Mouse (Mus musculus) kidney, embryonic 15.5 days (tissue): Measurements from ENCODE around the gene Wnk1. TPM values are rescaled to one million over a fixed set of nuclear protein-coding genes. Genes with fewer than 3 reads are reported as not detected.
A peak's percentile ranks its signal among the peaks of the same experiment; 100 is the strongest.
"Not testable (repeated sequence)": the region's sequence is repeated elsewhere in the genome, so short reads cannot be mapped to it uniquely, and the experiment has no call there.

ENCODE experiments used
- ATAC-seq: fragments of 200-750 bp; cut with Nextera tagmentation; replicated peaks from 2 replicates; pipeline ENCODE4 v1.8.0; 2017; ENCODE audit warnings: moderate TSS enrichment; ENCODE audit not compliant: low FRiP score
- H3K27ac ChIP-seq: fragments of 300-500 bp; sonication (generic); 2 replicates; pipeline ENCODE4 v1.5.1; 2015; ENCODE audit warnings: mild to moderate bottlenecking, inconsistent platforms
- H3K27me3 ChIP-seq: fragments of 300-500 bp; sonication (generic); 2 replicates; pipeline ENCODE4 v1.6.1; 2015; ENCODE audit warnings: inconsistent platforms
- H3K36me3 ChIP-seq: fragments of 300-500 bp; sonication (generic); 2 replicates; pipeline ENCODE4 v1.6.1; 2015; ENCODE audit warnings: inconsistent platforms
- H3K4me1 ChIP-seq: fragments of 300-500 bp; sonication (generic); 2 replicates; pipeline ENCODE4 v1.6.1; 2015; ENCODE audit warnings: inconsistent platforms
- H3K4me2 ChIP-seq: fragments of 300-500 bp; sonication (generic); 2 replicates; pipeline ENCODE4 v1.6.1; 2015; ENCODE audit warnings: moderate library complexity, mild to moderate bottlenecking, inconsistent platforms
- H3K4me3 ChIP-seq: fragments of 300-500 bp; sonication (generic); replicated peaks from 2 replicates; pipeline ENCODE4 v1.5.1; 2015; ENCODE audit warnings: mild to moderate bottlenecking, inconsistent platforms
- H3K9ac ChIP-seq: fragments of 300-500 bp; sonication (generic); 2 replicates; pipeline ENCODE4 v1.6.1; 2015; ENCODE audit warnings: mild to moderate bottlenecking, inconsistent platforms
- H3K9me3 ChIP-seq: fragments of 300-500 bp; sonication (generic); replicated peaks from 2 replicates; pipeline ENCODE4 v1.6.1; 2016; ENCODE audit warnings: inconsistent platforms
- WGBS: fragments of 180-500 bp; shearing (Covaris S2); methylation state at CpG from one replicate; pipeline ENCODE4 v1.1.7; 2015; ENCODE audit warnings: mixed read lengths; 5-methylcytosine and 5-hydroxymethylcytosine counted together
- polyA plus RNA-seq: library from polyadenylated mRNA; unstranded; fragments of >200 nt; fragmentation: Nextera tagmentation; extraction: Ambion mirVana; gene quantifications from 2 replicates; pipeline ENCODE4 v1.2.1, GENCODE M21; 2015

The Wnk1 gene
- polyA plus RNA-seq = 53.1 and 54.1 TPM in 2 replicates

DNA sequence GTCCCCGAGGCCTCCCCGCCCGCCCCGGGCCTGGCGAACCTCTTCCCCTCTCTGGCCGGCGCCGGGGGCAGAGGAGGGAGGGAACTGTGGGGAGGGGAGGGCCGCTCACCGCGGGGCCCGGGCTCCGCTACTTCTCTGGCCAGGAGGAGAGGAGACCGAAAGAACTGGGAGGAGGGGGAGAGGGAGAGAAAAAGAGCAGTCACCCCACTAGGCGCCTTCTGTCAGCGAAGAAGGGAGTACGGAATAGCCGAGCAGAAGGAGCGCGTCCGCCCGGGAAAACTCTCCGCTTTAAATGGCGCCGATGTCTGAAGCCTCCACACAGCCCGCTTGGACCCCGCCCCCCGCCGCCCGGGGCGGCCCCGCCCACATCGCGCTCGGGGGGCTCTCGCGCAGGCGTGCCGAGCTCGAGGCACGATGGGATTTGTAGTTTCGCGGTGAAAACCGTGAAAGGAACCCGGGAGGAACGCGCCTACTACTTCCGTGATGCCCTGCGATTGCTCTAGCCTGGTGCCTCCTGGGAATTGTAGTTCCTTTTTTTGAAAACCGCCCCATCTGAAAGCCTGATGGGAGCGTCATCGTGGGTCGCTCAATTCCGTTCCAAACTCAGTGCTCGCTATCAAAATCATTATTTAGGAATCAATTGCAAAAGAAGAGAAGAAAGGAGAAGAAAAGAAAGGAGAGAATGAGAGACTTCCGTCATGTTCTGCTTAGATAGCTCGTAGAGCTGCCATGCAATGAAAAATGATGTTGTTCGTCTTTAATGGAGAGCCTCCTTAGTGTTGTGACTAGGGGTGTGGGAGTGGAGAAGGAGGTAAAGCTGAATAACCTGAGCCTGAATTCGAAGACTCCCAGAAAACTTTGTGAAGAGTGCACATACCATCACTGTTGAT lies at the start of gene Wnk1:
Gene Wnk1 (minus strand): TSS at position 307 of the 890 bp plus-strand sequence.
- WGBS = under 1% methylated on average over 50 of the region's 59 CpGs

DNA sequence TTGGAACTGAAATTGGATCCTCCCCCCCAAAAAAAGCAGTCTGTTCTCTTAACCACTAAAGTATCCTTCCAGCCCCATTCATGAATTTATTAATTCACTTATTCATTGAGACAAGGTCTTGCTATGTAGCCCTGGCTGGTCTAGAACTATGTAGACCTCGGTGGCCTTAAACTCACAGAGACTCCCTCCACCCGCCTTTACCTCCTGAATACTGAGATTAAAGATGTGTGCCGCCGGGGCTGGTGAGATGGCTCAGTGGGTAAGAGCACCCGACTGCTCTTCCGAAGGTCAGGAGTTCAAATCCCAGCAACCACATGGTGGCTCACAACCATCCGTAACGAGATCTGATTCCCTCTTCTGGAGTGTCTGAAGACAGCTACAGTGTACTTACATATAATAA lies 48.6 kb upstream of the Wnk1 start:
- not testable (repeated sequence) for H3K27ac ChIP-seq, ATAC-seq, H3K9ac ChIP-seq, H3K27me3 ChIP-seq, H3K36me3 ChIP-seq, H3K9me3 ChIP-seq, H3K4me1 ChIP-seq, H3K4me3 ChIP-seq, H3K4me2 ChIP-seq
- WGBS = 88% methylated on average over 8 of the region's 8 CpGs

More for the DNA sequence above, at the start of gene Wnk1:
- peak; percentile 96 for ATAC-seq
- no peaks in the 10 kb centered on the region for H3K27me3 ChIP-seq
- peaks cover 15% of the 10 kb centered on the region for H3K4me1 ChIP-seq
- peak within 1 kb of the TSS; percentile 97 for H3K4me3 ChIP-seq
- no peaks in the 10 kb centered on the region for H3K9me3 ChIP-seq
- peak within 1 kb of the TSS; percentile 89 for H3K4me2 ChIP-seq
- H3K9ac ChIP-seq = peak within 1 kb of the TSS; percentile 86
- H3K36me3 ChIP-seq = peaks cover 4% of the 10 kb centered on the region; the same call in 1 of the 2 replicates
- peak within 1 kb of the TSS; percentile 100 for H3K27ac ChIP-seq

DNA sequence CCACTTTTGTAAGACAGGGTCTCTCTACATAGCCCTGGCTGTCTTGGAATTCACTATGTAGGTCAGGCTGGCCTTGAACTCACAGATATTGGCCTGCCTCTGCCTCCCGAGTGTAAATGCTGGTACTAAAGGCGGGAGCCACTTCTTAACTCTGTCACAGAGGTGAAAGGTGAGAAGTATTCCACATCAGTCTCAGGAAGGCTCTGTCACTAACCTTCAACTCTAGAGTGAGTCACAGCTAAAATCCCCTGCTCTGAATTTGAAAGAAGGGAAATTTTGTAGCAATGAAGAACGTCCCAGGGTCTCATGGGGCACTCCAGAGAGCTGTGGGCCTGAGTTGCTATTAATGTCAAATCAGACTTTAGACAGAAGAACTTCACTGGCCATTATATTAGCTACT lies 47.4 kb upstream of the Wnk1 start:
- ATAC-seq = no peak
- 74% methylated on average over 3 of the region's 3 CpGs for WGBS
- Histone ChIP-seq H3K27me3 (no peaks in the 10 kb centered on the region), H3K36me3 (no peaks in the 10 kb centered on the region), H3K9ac (no peak overlapping the region), H3K9me3 (no peaks in the 10 kb centered on the region), H3K27ac (no peak overlapping the region), H3K4me3 (no peak overlapping the region), H3K4me2 (no peak overlapping the region), H3K4me1 (no peaks in the 10 kb centered on the region)

DNA sequence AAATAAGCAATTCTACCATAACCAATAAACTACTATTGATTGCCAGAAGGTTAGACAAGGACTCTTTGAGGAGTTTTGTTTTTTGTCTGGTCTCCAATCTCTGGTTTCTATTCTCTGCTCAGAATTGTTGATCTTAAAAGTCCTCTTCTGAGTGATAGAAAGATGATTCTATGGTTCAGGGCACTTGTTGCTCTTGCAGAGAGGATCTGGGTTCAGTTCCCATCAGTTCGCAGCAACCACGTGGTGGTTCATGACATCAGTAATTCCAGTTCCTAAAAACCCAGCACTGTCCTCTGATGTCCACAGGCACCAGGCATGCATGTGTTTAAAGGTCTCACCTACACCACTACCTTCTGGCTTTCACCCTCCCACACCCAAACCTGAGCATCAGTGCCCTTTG lies 46.5 kb upstream of the Wnk1 start:
- no peaks in the 10 kb centered on the region for H3K4me1 ChIP-seq
- ATAC-seq = no peak
- no peaks in the 10 kb centered on the region for H3K27me3 ChIP-seq
- no peak overlapping the region for H3K9ac ChIP-seq
- WGBS = 95% methylated on average over 2 of the region's 2 CpGs
- H3K4me2 ChIP-seq = no peak overlapping the region
- H3K27ac ChIP-seq = no peak overlapping the region
- no peak overlapping the region for H3K4me3 ChIP-seq
- H3K9me3 ChIP-seq = no peaks in the 10 kb centered on the region
- no peaks in the 10 kb centered on the region for H3K36me3 ChIP-seq

DNA sequence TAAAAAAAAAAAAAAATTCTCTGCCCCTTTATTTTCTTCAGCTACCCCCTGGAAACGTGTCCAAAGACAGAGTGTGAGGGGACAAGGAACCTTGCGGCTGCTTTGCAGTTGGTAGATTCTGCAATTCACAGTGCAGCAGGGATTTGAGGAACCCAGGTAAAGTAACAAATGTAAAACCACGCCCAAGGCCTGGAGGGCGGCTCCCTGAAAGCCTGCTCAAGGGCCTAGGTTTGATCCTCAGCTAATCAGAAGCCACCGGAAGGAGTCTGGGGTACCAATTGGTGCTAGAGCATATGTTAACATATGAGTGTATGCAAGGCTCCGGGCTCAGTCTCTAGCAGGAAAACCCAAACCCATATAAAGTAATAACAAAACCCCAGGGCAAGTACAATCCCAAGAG lies 45.0 kb upstream of the Wnk1 start:
- no peaks in the 10 kb centered on the region for H3K4me1 ChIP-seq
- ATAC-seq = no peak
- 78% methylated on average over 6 of the region's 6 CpGs for WGBS
- H3K9me3 ChIP-seq = no peaks in the 10 kb centered on the region
- H3K36me3 ChIP-seq = no peaks in the 10 kb centered on the region
- H3K4me2 ChIP-seq = no peak overlapping the region
- no peaks in the 10 kb centered on the region for H3K27me3 ChIP-seq
- H3K27ac ChIP-seq = no peak overlapping the region
- H3K9ac ChIP-seq = no peak overlapping the region
- no peak overlapping the region for H3K4me3 ChIP-seq

DNA sequence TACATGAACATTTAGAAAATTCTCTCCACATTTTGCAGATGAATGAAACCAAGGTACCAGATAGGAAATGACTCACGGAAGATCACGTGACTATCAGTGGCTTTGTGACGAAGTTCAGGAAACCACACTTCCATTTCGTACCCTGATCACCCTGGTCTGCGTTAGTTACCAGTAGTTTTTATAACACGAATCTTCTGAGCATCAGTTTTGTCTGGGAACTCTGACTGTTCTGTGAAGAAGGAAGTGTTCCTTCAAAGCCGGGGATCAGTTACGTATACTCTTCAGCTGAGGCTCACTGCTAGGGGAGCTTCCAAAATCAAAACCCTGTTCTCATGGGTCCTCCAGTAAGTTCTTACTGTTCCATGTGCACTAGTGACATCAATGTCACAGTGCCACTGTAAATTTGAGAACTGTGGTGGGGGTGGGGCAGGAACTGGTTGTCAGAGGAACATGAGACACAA lies 44.5 kb upstream of the Wnk1 start:
- Histone ChIP-seq H3K27me3 (no peaks in the 10 kb centered on the region), H3K9ac (no peak overlapping the region), H3K27ac (no peak overlapping the region), H3K36me3 (no peaks in the 10 kb centered on the region), H3K9me3 (no peaks in the 10 kb centered on the region), H3K4me2 (no peak overlapping the region), H3K4me3 (no peak overlapping the region), H3K4me1 (no peaks in the 10 kb centered on the region)
- no peak for ATAC-seq
- 74% methylated on average over 8 of the region's 8 CpGs for WGBS

DNA sequence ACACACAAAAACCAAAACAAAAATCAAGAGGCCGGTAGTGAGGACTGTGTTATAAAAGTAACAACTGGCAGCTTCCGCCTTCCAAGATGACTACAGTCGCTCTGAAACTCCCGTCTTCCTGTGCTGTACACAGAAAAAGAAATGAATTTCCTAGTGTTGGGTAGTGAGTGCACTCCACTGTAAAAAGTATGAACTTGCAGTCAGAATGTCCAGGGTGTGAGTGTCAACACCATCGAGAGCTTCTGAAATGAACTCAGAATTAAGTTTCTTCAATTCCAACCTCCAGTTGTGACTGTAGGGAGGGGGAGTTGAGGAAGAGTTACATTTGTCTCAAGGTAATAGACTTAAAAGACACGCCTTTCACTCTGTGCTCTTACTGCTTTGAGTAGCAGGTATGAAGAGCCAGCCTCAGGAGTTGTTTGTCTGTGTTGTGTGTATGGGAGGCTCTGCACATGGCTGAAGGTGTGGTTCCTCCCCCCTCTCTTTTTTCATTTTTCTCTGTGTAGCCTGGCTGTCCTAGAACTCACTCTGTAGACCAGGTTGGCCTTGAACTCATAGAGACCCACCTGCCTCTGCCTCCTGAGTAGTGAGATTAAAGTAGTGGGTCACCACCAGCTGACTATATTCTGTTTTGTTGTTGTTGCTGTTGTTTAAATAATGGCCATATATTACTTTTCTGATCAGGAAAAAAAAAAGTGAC lies 43.9 kb upstream of the Wnk1 start:
- Histone ChIP-seq H3K9ac (no peak overlapping the region), H3K36me3 (no peaks in the 10 kb centered on the region), H3K4me1 (no peaks in the 10 kb centered on the region), H3K4me2 (no peak overlapping the region), H3K27me3 (no peaks in the 10 kb centered on the region), H3K27ac (no peak overlapping the region), H3K4me3 (no peak overlapping the region), H3K9me3 (no peaks in the 10 kb centered on the region)
- 91% methylated on average over 6 of the region's 6 CpGs for WGBS
- no peak for ATAC-seq

DNA sequence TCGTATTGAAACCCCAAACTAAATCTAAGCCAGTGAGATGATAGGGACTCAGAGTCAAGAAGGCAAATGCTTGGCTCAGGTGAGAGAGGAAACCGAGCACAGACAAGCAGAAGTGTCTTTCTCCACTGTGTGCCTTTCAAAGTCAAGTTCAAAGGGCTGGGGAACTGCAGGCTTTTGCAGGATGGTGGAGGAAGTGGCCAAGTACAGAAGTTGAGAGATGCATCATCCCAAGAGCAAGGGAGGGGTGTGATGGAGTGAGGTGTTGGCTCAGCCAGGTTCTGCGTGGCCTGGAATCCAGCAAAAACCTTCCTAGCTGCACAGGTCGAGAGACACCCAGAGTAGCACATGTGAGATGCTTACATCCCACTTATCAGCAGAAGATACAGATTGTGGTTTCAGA lies 43.0 kb upstream of the Wnk1 start:
- no peaks in the 10 kb centered on the region for H3K4me1 ChIP-seq
- no peaks in the 10 kb centered on the region for H3K27me3 ChIP-seq
- no peak overlapping the region for H3K27ac ChIP-seq
- no peak for ATAC-seq
- H3K4me3 ChIP-seq = no peak overlapping the region
- no peak overlapping the region for H3K4me2 ChIP-seq
- H3K9ac ChIP-seq = no peak overlapping the region
- H3K9me3 ChIP-seq = no peaks in the 10 kb centered on the region
- 84% methylated on average over 4 of the region's 4 CpGs for WGBS
- no peaks in the 10 kb centered on the region for H3K36me3 ChIP-seq

DNA sequence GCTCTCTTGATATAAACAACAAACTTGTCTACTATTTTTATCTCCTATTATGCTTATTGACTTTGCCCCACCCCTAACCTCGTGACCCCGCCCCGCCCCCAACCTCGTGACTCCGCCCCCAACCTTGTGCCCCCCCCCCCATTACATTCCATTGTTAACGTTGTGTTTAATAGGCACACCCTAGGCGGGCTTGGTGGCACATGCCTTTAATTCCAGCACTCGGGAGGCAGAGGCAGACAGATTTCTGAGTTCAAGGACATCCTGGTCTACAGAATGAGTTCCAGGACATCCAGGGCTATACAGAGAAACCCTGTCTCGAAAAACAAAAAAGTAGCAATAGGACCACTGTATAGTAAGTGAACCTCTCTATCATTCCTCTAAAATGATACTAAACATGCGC lies 41.1 kb upstream of the Wnk1 start:
- H3K27me3 ChIP-seq = no peaks in the 10 kb centered on the region
- no peak overlapping the region for H3K4me2 ChIP-seq
- 82% methylated on average over 10 of the region's 10 CpGs for whole genome bisulfite sequencing
- H3K27ac ChIP-seq = no peak overlapping the region
- H3K4me1 ChIP-seq = no peaks in the 10 kb centered on the region
- H3K4me3 ChIP-seq = no peak overlapping the region
- H3K9ac ChIP-seq = no peak overlapping the region
- no peaks in the 10 kb centered on the region for H3K9me3 ChIP-seq
- ATAC-seq = no peak
- H3K36me3 ChIP-seq = no peaks in the 10 kb centered on the region

DNA sequence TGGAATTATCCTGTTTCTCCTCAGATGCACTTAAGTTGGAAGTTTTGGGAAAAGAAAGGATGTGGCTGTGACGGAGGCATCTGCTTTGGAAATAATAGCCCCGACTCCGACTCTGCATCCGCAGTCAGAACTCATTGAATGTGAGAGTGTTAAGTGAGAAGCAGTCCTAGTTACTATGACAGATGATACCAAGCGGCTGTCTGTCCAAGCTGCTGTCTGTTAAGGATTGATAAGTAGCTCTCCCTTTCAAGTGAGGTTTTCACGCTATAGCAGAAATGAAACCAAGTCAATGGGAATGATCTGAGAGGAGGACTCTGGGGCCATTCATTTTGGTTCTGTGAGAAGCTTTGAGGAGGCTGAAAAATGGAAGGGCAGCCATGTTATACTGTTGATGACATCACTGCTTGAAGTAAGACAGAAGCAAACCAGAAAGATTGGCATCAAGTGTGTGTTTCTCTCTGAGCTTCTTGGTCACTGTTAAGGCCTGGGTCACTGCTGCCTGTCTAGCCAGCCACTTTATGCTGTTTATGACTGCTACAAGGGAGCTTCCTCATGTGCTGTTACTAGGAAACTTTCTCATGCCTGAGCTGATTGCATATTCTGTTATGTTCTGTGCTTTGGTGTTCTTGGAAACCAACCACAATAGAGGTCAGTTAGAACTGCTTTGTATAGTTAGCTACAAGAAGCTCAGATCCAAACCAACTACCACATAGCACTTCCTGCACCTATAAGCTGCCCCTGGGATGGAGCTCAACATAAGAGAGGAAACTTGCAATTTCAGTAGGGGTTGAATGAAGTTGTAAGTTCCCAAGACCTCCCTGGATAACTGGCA lies 38.4 kb upstream of the Wnk1 start:
- Histone ChIP-seq H3K4me3 (no peak overlapping the region), H3K27ac (no peak overlapping the region), H3K36me3 (no peaks in the 10 kb centered on the region), H3K9ac (no peak overlapping the region), H3K27me3 (no peaks in the 10 kb centered on the region), H3K9me3 (no peaks in the 10 kb centered on the region), H3K4me2 (no peak overlapping the region), H3K4me1 (no peaks in the 10 kb centered on the region)
- 82% methylated on average over 6 of the region's 6 CpGs for WGBS
- ATAC-seq = no peak

DNA sequence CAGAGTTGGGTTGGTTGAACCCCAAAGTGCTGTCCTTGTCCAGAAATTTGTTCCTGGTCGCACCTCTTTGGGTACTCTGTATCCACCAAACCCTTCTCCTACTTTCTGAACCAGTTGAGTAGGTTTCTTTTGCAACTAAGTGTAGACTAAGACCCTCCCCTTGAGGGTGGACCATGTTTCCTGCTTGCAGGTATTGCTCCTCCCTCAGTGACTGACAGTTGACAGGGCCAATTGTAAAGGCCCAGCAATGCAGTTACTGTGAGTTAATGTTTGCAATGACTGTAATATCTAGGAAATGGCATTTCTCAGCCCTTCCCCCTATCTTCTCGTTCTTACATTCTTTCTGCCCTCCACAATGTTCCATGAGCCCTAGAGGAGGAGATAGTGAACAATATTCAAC lies 34.2 kb upstream of the Wnk1 start:
- Histone ChIP-seq H3K9ac (no peak overlapping the region), H3K4me2 (no peak overlapping the region), H3K4me1 (no peaks in the 10 kb centered on the region), H3K36me3 (no peaks in the 10 kb centered on the region), H3K27ac (no peak overlapping the region), H3K4me3 (no peak overlapping the region), H3K9me3 (no peaks in the 10 kb centered on the region; the same call in 1 of the 2 replicates), H3K27me3 (no peaks in the 10 kb centered on the region)
- 83% methylated on average over 2 of the region's 2 CpGs for WGBS
- ATAC-seq = no peak

DNA sequence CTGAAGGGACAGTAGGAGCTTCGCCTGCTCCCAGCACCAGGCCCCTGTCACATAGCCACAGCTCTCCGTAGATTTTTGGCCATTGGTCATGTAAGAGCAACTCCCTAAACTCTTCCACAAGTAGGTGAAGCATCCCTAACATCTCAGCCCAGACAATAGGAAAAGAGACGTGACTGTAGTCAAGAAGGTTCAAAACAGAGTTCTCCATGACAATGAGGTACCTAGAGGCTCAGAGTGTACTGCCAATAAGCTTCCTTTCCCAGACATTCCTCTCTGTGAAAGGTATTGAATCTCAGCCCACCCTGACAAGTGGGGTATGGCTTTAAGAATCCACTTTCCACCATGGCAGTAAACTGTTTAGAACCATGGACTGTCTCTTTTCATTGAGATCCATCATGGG lies 31.1 kb upstream of the Wnk1 start:
- no peak overlapping the region for H3K4me3 ChIP-seq
- H3K36me3 ChIP-seq = no peaks in the 10 kb centered on the region
- no peak overlapping the region for H3K27ac ChIP-seq
- H3K4me1 ChIP-seq = no peaks in the 10 kb centered on the region
- no peak for ATAC-seq
- no peak overlapping the region for H3K4me2 ChIP-seq
- 75% methylated on average over 3 of the region's 3 CpGs for WGBS
- H3K9ac ChIP-seq = no peak overlapping the region
- H3K9me3 ChIP-seq = no peaks in the 10 kb centered on the region; the same call in 1 of the 2 replicates
- no peaks in the 10 kb centered on the region for H3K27me3 ChIP-seq
